22 mouse cellular contexts compared by ENCODE assay signal in genomic region chr1:170346266-170346665, GRCm38 (mm10). TPM values are rescaled to one million over a fixed set of nuclear protein-coding genes. Genes with fewer than 3 reads are reported as not detected.
DNase-seq lines count a peak whose midpoint lies in the region; ATAC-seq lines count a peak whose summit lies in the region.
"Had no signal": no experiment of that assay in that cellular context is flagged by ENCODE, and none has a peak within 500 bp of the region (broad histone marks: within the 10 kb centered on the region; RNA-seq: fewer than 3 reads in every experiment).

No protein-coding gene starts in this region.

- peaks cover 20% of the 10 kb centered on the region for H3K4me1 ChIP-seq in heart, embryonic 12.5 days (replicated peaks)
- H3K4me1 ChIP-seq in heart, embryonic 14.5 days (ENCODE audit: control insufficient read depth in 2 of 2, insufficient read depth in 2 of 2, low read length in 2 of 2) = peaks cover 2 to 9% of the 10 kb centered on the region in 2 experiments; a peak in 3 of 4 replicates
- H3K4me1 ChIP-seq: embryonic facial prominence, embryonic 13.5 days; limb, embryonic 15.5 days; neural tube, embryonic 13.5 days had no signal

- no peaks in the 10 kb centered on the region for H3K27me3 ChIP-seq in heart, embryonic 12.5 days (replicated peaks)
- H3K27me3 ChIP-seq in heart, embryonic 14.5 days (ENCODE audit: control insufficient read depth, insufficient read depth, low read length) = no peaks in the 10 kb centered on the region
- H3K27me3 ChIP-seq: embryonic facial prominence, embryonic 13.5 days; limb, embryonic 15.5 days; neural tube, embryonic 13.5 days had no signal

- no peak for DNase-seq in heart, postnatal 4 days
- peak; percentile 83 for DNase-seq in kidney, adult 9 months
- peak; percentile 46 for DNase-seq in lung, postnatal 25 days (ENCODE audit: low spot score)
- DNase-seq in retina, postnatal 1 day = no peak
- DNase-seq in gastrocnemius, postnatal 4 days (ENCODE audit: low spot score in 2 of 2) = no peak
- DNase-seq: adrenal gland, adult 8-10 months; cerebellum, adult 18-20 months; liver, postnatal 0 days; thymus, postnatal 4 days had no signal

- no peaks in the 10 kb centered on the region for H3K9me3 ChIP-seq in heart, embryonic 12.5 days (replicated peaks)
- no peaks in the 10 kb centered on the region for H3K9me3 ChIP-seq in heart, embryonic 14.5 days (ENCODE audit: control insufficient read depth, low read length)
- H3K9me3 ChIP-seq: embryonic facial prominence, embryonic 13.5 days; forebrain, embryonic 10.5 days; limb, embryonic 15.5 days; neural tube, embryonic 13.5 days had no signal

- 0 out of 2 replicates have a peak, but pooled peaks cover 2% of the 10 kb centered on the region for H3K36me3 ChIP-seq in heart, embryonic 12.5 days
- 0 out of 2 replicates have a peak, but pooled peaks cover 3% of the 10 kb centered on the region for H3K36me3 ChIP-seq in heart, embryonic 14.5 days (ENCODE audit: control insufficient read depth, insufficient read depth, low read length)
- H3K36me3 ChIP-seq: embryonic facial prominence, embryonic 13.5 days; forebrain, embryonic 10.5 days; limb, embryonic 15.5 days; neural tube, embryonic 13.5 days had no signal

- H3K9ac ChIP-seq in heart, embryonic 12.5 days = no peak overlapping the region
- H3K9ac ChIP-seq in heart, embryonic 14.5 days (ENCODE audit: low read length) = no peak overlapping the region
- H3K9ac ChIP-seq: embryonic facial prominence, embryonic 13.5 days; limb, embryonic 15.5 days; liver, postnatal 0 days; neural tube, embryonic 13.5 days had no signal

- no peak overlapping the region for H3K4me3 ChIP-seq in heart, embryonic 12.5 days
- no peak overlapping the region for H3K4me3 ChIP-seq in heart, embryonic 14.5 days (ENCODE audit: control insufficient read depth in 1 of 2, insufficient read depth in 1 of 2, low read depth in 1 of 2, low read length in 2 of 2)
- H3K4me3 ChIP-seq: embryonic facial prominence, embryonic 13.5 days; forebrain, embryonic 10.5 days; limb, embryonic 15.5 days; neural tube, embryonic 13.5 days had no signal

- H3K4me2 ChIP-seq in heart, embryonic 12.5 days = no peak overlapping the region
- H3K4me2 ChIP-seq in heart, embryonic 14.5 days (ENCODE audit: low read length) = no peak overlapping the region
- H3K4me2 ChIP-seq: embryonic facial prominence, embryonic 13.5 days; limb, embryonic 15.5 days; neural tube, embryonic 13.5 days had no signal

- WGBS in heart, embryonic 12.5 days = 65% methylated on average over 3 of the region's 3 CpGs
- 77% methylated on average over 3 of the region's 3 CpGs for WGBS in heart, embryonic 14.5 days

- ATAC-seq in heart, embryonic 12.5 days (ENCODE audit: insufficient number of reproducible peaks, low FRiP score) = peak; percentile 77
- ATAC-seq in heart, embryonic 14.5 days (ENCODE audit: insufficient number of reproducible peaks, insufficient read depth, low FRiP score, low read depth) = peak; percentile 64
- ATAC-seq: hindbrain, embryonic 16.5 days; liver, postnatal 0 days had no signal

- H3K27ac ChIP-seq in heart, embryonic 12.5 days (ENCODE audit: poor library complexity, severe bottlenecking) = peak overlapping the region; percentile 29
- peak overlapping the region in 1 of 2 experiments; percentile 39; a peak in 1 of 4 replicates for H3K27ac ChIP-seq in heart, embryonic 14.5 days (replicated peaks in 1 of 2; ENCODE audit: control insufficient read depth in 1 of 2, insufficient read depth in 1 of 2, low read depth in 2 of 2, low read length in 2 of 2)
- H3K27ac ChIP-seq: embryonic facial prominence, embryonic 13.5 days; forebrain, embryonic 10.5 days; kidney, postnatal 0 days; limb, embryonic 15.5 days; neural tube, embryonic 13.5 days had no signal

RNA-seq across cellular contexts. Expression of gene Spata46, which starts 37.7 kb away (rescaled TPM):
- 1.8 and 2.2 TPM in 2 replicates for polyA plus RNA-seq in heart, embryonic 12.5 days (2016; fragmentation: Nextera tagmentation; extraction: Ambion mirVana)
- total RNA-seq in heart, postnatal 4 days (2021) = not detected
- 1.6 and 2.1 TPM in 2 replicates for polyA plus RNA-seq in heart, embryonic 14.5 days (2014; fragmentation: Nextera tagmentation; extraction: Ambion mirVana)
- not detected for total RNA-seq in gastrocnemius, postnatal 4 days (2021)
- total RNA-seq: adrenal gland, adult 8-10 months; ES-E14; granulocyte monocyte progenitor cell, adult 5-6 weeks; layer of hippocampus, postnatal 10 days; left cerebral cortex, postnatal 14 days; monocyte, adult 5-6 weeks had no signal

RNA-seq across cellular contexts. Expression of gene Gm7694, which starts 40.1 kb away (rescaled TPM):
- polyA plus RNA-seq in heart, embryonic 12.5 days (2016; fragmentation: Nextera tagmentation; extraction: Ambion mirVana) = 7.1 and 8.5 TPM in 2 replicates
- 1 to 10 TPM; 7.8 TPM for total RNA-seq in heart, postnatal 4 days (2021)
- 4.8 and 5.4 TPM in 2 replicates for polyA plus RNA-seq in heart, embryonic 14.5 days (2014; fragmentation: Nextera tagmentation; extraction: Ambion mirVana)
- 1 to 10 TPM; 2.2 to 2.3 TPM for total RNA-seq in gastrocnemius, postnatal 4 days (2021)

Comparison
In these comparisons a context has a peak if more than half of its experiments do, and no peak if none do; other contexts are left out.
1. DNase-seq: peak in kidney, adult 9 months (single experiment) and lung, postnatal 25 days (single experiment); none in heart, postnatal 4 days (single experiment), retina, postnatal 1 day (single experiment) and gastrocnemius, postnatal 4 days (0 of 2).